Mouse (Mus musculus): ENCODE results near the gene Ggt6.

DNA sequence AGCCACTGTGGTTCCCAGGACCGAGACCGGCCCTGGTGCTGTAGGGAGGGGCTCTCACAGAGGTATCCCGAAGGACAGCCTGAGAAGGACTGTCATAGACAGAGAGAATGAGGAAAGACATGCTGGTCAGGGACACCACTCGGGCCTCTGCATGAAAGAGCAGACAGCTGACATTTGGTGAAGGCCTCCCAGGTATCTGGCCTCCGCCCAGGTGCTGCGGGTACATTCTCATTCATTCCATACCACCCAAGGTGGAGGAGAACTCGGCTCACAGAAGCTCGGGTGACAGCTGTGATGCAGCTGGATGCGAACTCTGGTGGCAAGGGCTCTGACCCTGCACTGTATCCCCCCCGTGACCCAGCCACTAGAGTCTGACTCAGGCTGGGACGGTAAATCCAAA, 50.6 kb downstream of the Ggt6 start:
- no peak for TF ChIP-seq EP300 (IDR thresholded peaks at IDR 0.05; ENCODE audit: insufficient read depth, low read depth, low read length)
- TF ChIP-seq CTCF (IDR thresholded peaks at IDR 0.05), result no peak
